Mouse (Mus musculus): ENCODE data around the gene Rtn3.

DNA sequence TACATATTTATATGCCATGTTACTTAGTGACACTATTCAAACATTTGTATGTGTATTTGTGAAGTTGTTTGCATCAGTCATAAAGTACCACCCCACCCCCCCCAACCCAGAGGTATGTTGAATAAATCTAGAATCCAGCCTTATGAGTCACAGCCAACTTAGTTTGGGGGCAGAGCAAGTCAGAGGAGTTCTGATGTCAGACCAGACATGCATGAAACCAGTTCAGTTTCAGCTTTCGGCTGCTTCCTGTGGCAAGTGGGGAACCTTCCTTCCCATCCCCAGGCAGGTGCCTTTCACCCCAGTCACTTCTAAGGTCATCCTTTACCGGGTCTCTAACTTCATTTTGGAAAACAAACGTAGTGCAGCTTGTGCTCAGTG, 57.7 kb downstream of the Rtn3 start:
- TF ChIP-seq POLR2A (IDR thresholded peaks at IDR 0.05; ENCODE audit: insufficient read depth, low read depth, low read length) (no peak), CTCF (IDR thresholded peaks at IDR 0.05; ENCODE audit: insufficient read depth, low read depth, low read length) (no peak)

Measured in olfactory bulb, adult 2 months (tissue).